Mouse (Mus musculus): ENCODE measurements at regions not wholly inside any gene's neighbourhood (a gene's known extent, or its start where the extent isn't known, plus 50 kb on each side); places are given as distances from the start of the nearest gene placed in this dataset.

GRCm38 (mm10) chr17:45941890-45942375, 90.2 kb downstream of the Vegfa start:
- TF ChIP-seq CTCF (conservative IDR thresholded peaks at IDR 0.05; ENCODE audit: insufficient read depth, insufficient read length, low read depth, low read length) (no peak), POLR2A (IDR thresholded peaks at IDR 0.05; ENCODE audit: low read depth, low read length) (no peak)

Measured in kidney, adult 2 months (tissue).